Mouse (Mus musculus): ENCODE results near the gene Cd52.

GRCm38 (mm10) chr4:134123680-134124551 is 29.0 kb upstream of the Cd52 start:
- TF ChIP-seq CTCF (IDR thresholded peaks at IDR 0.05; ENCODE audit: control insufficient read depth, insufficient read depth, insufficient read length) (peak; percentile 85), CEBPB (IDR thresholded peaks at IDR 0.05; ENCODE audit: low read depth) (no peak), MAX (IDR thresholded peaks at IDR 0.05) (peak; percentile 27), MYOG (IDR thresholded peaks at IDR 0.05; ENCODE audit: control insufficient read depth, extremely low read depth, insufficient read length) (no peak), USF1 (IDR thresholded peaks at IDR 0.05; ENCODE audit: low read depth) (no peak), MYOD1 (IDR thresholded peaks at IDR 0.05; ENCODE audit: control insufficient read depth, insufficient read length, low read depth) (peak; percentile 13)

All from C2C12 (cell line).